Comparison of ENCODE assay signal across 9 mouse cellular contexts in genomic region chr1:128875289-128875688, GRCm38 (mm10).
A peak's percentile ranks its signal among the peaks of the same experiment; 100 is the strongest.
DNase-seq lines count a peak whose midpoint lies in the region; ATAC-seq and TF ChIP-seq lines count a peak whose summit lies in the region.
"Had no signal": no experiment of that assay in that cellular context is flagged by ENCODE, and none has a peak within 500 bp of the region (broad histone marks: within the 10 kb centered on the region; RNA-seq: fewer than 3 reads in every experiment).

No protein-coding gene starts in this region.

- no peak overlapping the region for H3K9ac ChIP-seq in MEL (ENCODE audit: control insufficient read depth, low read depth, low read length, poor library complexity, severe bottlenecking)
- no peak overlapping the region for H3K9ac ChIP-seq in neural tube, embryonic 12.5 days
- H3K9ac ChIP-seq: heart, embryonic 13.5 days had no signal

- peak; percentile 74 to 86 (median 78) for TF ChIP-seq CTCF in MEL (IDR thresholded peaks at IDR 0.05 in 2 of 3, conservative IDR thresholded peaks at IDR 0.05 in 1 of 3; ENCODE audit: control insufficient read depth in 1 of 3, insufficient read depth in 1 of 3, low read depth in 2 of 3, low read length in 3 of 3, poor library complexity in 1 of 3, severe bottlenecking in 1 of 3)

- ATAC-seq in neural tube, embryonic 12.5 days (ENCODE audit: low FRiP score, low read depth): peak; percentile 81; the same call in 1 of the 2 replicates
- ATAC-seq in megakaryocyte-erythroid progenitor cell, adult 5-6 weeks (replicated peaks; ENCODE audit: low FRiP score, low TSS enrichment, poor library complexity, severe bottlenecking): no peak

- no peak overlapping the region for H3K4me2 ChIP-seq in neural tube, embryonic 12.5 days (replicated peaks)
- H3K4me2 ChIP-seq: heart, embryonic 13.5 days had no signal

- no peaks in the 10 kb centered on the region for H3K79me2 ChIP-seq in MEL (ENCODE audit: control insufficient read depth, insufficient read depth, low read length, poor library complexity)

- TF ChIP-seq POLR2A in MEL (IDR thresholded peaks at IDR 0.05; ENCODE audit: control insufficient read depth in 1 of 2, insufficient read depth in 1 of 2, low read depth in 1 of 2, low read length in 2 of 2, poor library complexity in 1 of 2): no peak

- H3K27me3 ChIP-seq in MEL (ENCODE audit: control insufficient read depth in 1 of 2, insufficient read depth in 2 of 2, low read length in 2 of 2): no peaks in the 10 kb centered on the region
- H3K27me3 ChIP-seq in neural tube, embryonic 12.5 days (replicated peaks): no peaks in the 10 kb centered on the region
- H3K27me3 ChIP-seq: heart, embryonic 13.5 days had no signal

- WGBS in neural tube, embryonic 12.5 days: 11% methylated on average over 8 of the region's 8 CpGs

- no peaks in the 10 kb centered on the region for H3K4me1 ChIP-seq in MEL (ENCODE audit: control insufficient read depth in 1 of 2, insufficient read depth in 2 of 2, low read length in 2 of 2)
- H3K4me1 ChIP-seq in neural tube, embryonic 12.5 days: peaks cover 7% of the 10 kb centered on the region; the same call in 1 of the 2 replicates
- H3K4me1 ChIP-seq: heart, embryonic 13.5 days had no signal

- TF ChIP-seq RAD21 in MEL (IDR thresholded peaks at IDR 0.05; ENCODE audit: low read depth, low read length): peak; percentile 83

- H3K27ac ChIP-seq in MEL (ENCODE audit: control insufficient read depth, low read depth, low read length): no peak overlapping the region
- H3K27ac ChIP-seq in neural tube, embryonic 12.5 days: no peak overlapping the region
- H3K27ac ChIP-seq: heart, embryonic 13.5 days had no signal

- intact Hi-C loops in left cerebral cortex, postnatal 14 days (cut with DNase I): loop anchor here (2.0 to 10.0 kb wide), 5 partner anchors 127 to 1480 kb away; no protein-coding TSS in a partner anchor

- H3K9me3 ChIP-seq in MEL (replicated peaks; ENCODE audit: insufficient read depth, low read length): no peaks in the 10 kb centered on the region
- H3K9me3 ChIP-seq in neural tube, embryonic 12.5 days: no peaks in the 10 kb centered on the region
- H3K9me3 ChIP-seq: heart, embryonic 13.5 days had no signal

- peak; percentile 49 for DNase-seq in layer of hippocampus, adult 11-12 months (ENCODE audit: low spot score)
- no peak for DNase-seq in layer of hippocampus, adult 9-11 months
- DNase-seq in MEL (ENCODE audit: low read depth, low spot score): peak; percentile 48
- peak; percentile 77 to 84 for DNase-seq in cerebellum, postnatal 10 days
- DNase-seq in frontal cortex, postnatal 36 days (ENCODE audit: low spot score in 2 of 2): peak; percentile 47 to 69
- peak; percentile 48 to 74 for DNase-seq in left cerebral cortex, postnatal 14 days (ENCODE audit: low spot score in 2 of 2)

- no peaks in the 10 kb centered on the region for H3K36me3 ChIP-seq in MEL (ENCODE audit: control insufficient read depth in 1 of 2, insufficient read depth in 2 of 2, low read length in 2 of 2)
- H3K36me3 ChIP-seq in neural tube, embryonic 12.5 days: no peaks in the 10 kb centered on the region
- H3K36me3 ChIP-seq: heart, embryonic 13.5 days had no signal

- H3K4me3 ChIP-seq in MEL (ENCODE audit: control insufficient read depth in 1 of 2, insufficient read depth in 1 of 2, low read depth in 2 of 2, low read length in 2 of 2): no peak overlapping the region
- no peak overlapping the region for H3K4me3 ChIP-seq in neural tube, embryonic 12.5 days
- H3K4me3 ChIP-seq: heart, embryonic 13.5 days had no signal

- TF ChIP-seq EP300 in MEL (IDR thresholded peaks at IDR 0.05; ENCODE audit: low read depth in 1 of 2, low read length in 2 of 2): no peak

TF ChIP-seq in MEL, 35 proteins besides CTCF, POLR2A, EP300 and RAD21:
- TF ChIP-seq ZNF384 (IDR thresholded peaks at IDR 0.05; ENCODE audit: low read depth, low read length): peak; percentile 87
- TF ChIP-seq GABPA (IDR thresholded peaks at IDR 0.05; ENCODE audit: low read depth, low read length): no peak
- TF ChIP-seq MYB (IDR thresholded peaks at IDR 0.05; ENCODE audit: low read depth, low read length): no peak
- no peak for TF ChIP-seq GATA1 (IDR thresholded peaks at IDR 0.05; ENCODE audit: low read depth, low read length)
- no peak for TF ChIP-seq MYC (IDR thresholded peaks at IDR 0.05; ENCODE audit: low read depth, low read length)
- no peak for TF ChIP-seq SIN3A (IDR thresholded peaks at IDR 0.05; ENCODE audit: low read length)
- TF ChIP-seq UBTF (IDR thresholded peaks at IDR 0.05; ENCODE audit: borderline replicate concordance, insufficient read depth, low read depth, low read length): no peak
- no peak for TF ChIP-seq NRF1 (IDR thresholded peaks at IDR 0.05; ENCODE audit: insufficient read depth, low read depth, low read length, poor library complexity, severe bottlenecking)
- no peak for TF ChIP-seq POLR2AphosphoS2 (IDR thresholded peaks at IDR 0.05; ENCODE audit: low read length)
- no peak for TF ChIP-seq USF1 (IDR thresholded peaks at IDR 0.05; ENCODE audit: low read depth, low read length)
- TF ChIP-seq BHLHE40 (IDR thresholded peaks at IDR 0.05; ENCODE audit: borderline replicate concordance, low read depth, low read length): no peak
- peak; percentile 91 for TF ChIP-seq SMC3 (IDR thresholded peaks at IDR 0.05; ENCODE audit: low read depth, low read length)
- no peak for TF ChIP-seq POLR2AphosphoS5 (IDR thresholded peaks at IDR 0.05; ENCODE audit: borderline replicate concordance, low read depth, low read length)
- no peak for TF ChIP-seq MEF2A (IDR thresholded peaks at IDR 0.05; ENCODE audit: extremely low read depth, insufficient replicate concordance, low read depth, low read length, poor library complexity, severe bottlenecking)
- TF ChIP-seq ZC3H11A (IDR thresholded peaks at IDR 0.05; ENCODE audit: low read depth, low read length): peak; percentile 74
